Mouse (Mus musculus) layer of hippocampus, adult 8-10 months (tissue): ENCODE measurements around the gene Abhd8. TPM values are rescaled to one million over a fixed set of nuclear protein-coding genes. Genes with fewer than 3 reads are reported as not detected.
"Not testable (repeated sequence)": the region's sequence is repeated elsewhere in the genome, so short reads cannot be mapped to it uniquely, and the experiment has no call there.

ENCODE experiments used
- DNase-seq, 2 experiments: peaks; one replicate each; pipeline ENCODE4 v3.0.0; 2022; ENCODE audit warnings: low spot score in 2 of 2
- total RNA-seq, 4 experiments: library from RNA; stranded (reverse); gene quantifications; 2 replicates each; pipeline ENCODE4 v1.2.4; 2022

Abhd8 gene
- total RNA-seq, 4 experiments from 2014 or later: 200 to 255 (median 229) TPM

- no peak for DNase-seq
Measured at GRCm38 (mm10) chr8:71461152-71461840, 2.2 kb downstream of the Abhd8 start.

GRCm38 (mm10) chr8:71460716-71461115, 2.7 kb downstream of the Abhd8 start:
- DNase-seq: no peak

- DNase-seq: no peak
Measured at GRCm38 (mm10) chr8:71457659-71458270, 5.7 kb downstream of the Abhd8 start.

- no peak for DNase-seq
Measured at GRCm38 (mm10) chr8:71456906-71457305, 6.5 kb downstream of the Abhd8 start.

- no peak for DNase-seq
Measured at GRCm38 (mm10) chr8:71454668-71455067, 8.8 kb downstream of the Abhd8 start.

- DNase-seq: no peak
Measured at GRCm38 (mm10) chr8:71452669-71453068, 10.8 kb downstream of the Abhd8 start.

- DNase-seq: no peak
Measured at GRCm38 (mm10) chr8:71451777-71452176, 11.7 kb downstream of the Abhd8 start.

- DNase-seq: no peak
Measured at GRCm38 (mm10) chr8:71451337-71451736, 12.1 kb downstream of the Abhd8 start.

- DNase-seq: no peak
Measured at GRCm38 (mm10) chr8:71445096-71445495, 18.4 kb downstream of the Abhd8 start.

GRCm38 (mm10) chr8:71441404-71441803, 22.1 kb downstream of the Abhd8 start:
- DNase-seq: no peak

GRCm38 (mm10) chr8:71437041-71437440, 26.4 kb downstream of the Abhd8 start:
- DNase-seq: no peak

GRCm38 (mm10) chr8:71432935-71433334, 30.5 kb downstream of the Abhd8 start:
- DNase-seq: not testable (repeated sequence)

- no peak for DNase-seq
Measured at GRCm38 (mm10) chr8:71422121-71422520, 41.3 kb downstream of the Abhd8 start.

- no peak for DNase-seq
Measured at GRCm38 (mm10) chr8:71411535-71412273, 51.8 kb downstream of the Abhd8 start.

- DNase-seq: no peak
Measured at GRCm38 (mm10) chr8:71408231-71408630, 55.2 kb downstream of the Abhd8 start.

GRCm38 (mm10) chr8:71407441-71407840, 56.0 kb downstream of the Abhd8 start:
- no peak for DNase-seq

Other genes starting within 250 kb of the Abhd8 start
- 10 to 100 TPM; 32.0 to 43.6 (median 36.9) TPM for gene Myo9b, start 190.9 kb downstream of the Abhd8 start, total RNA-seq
- 10 to 100 TPM in 2 of 4 experiments, 1 to 10 TPM in 2; 9.2 to 13.0 (median 10.4) TPM for gene Haus8, start 190.7 kb downstream of the Abhd8 start, total RNA-seq
- gene Use1, start 96.8 kb downstream of the Abhd8 start, total RNA-seq: 100 to 1,000 TPM in 3 of 4 experiments, 10 to 100 TPM in 1; 98.8 to 130 (median 117) TPM
- gene Ocel1, start 92.4 kb downstream of the Abhd8 start, total RNA-seq: 10 to 100 TPM; 10.3 to 15.9 (median 14.1) TPM
- gene Nr2f6, start 81.7 kb downstream of the Abhd8 start, total RNA-seq: 10 to 100 TPM; 38.7 to 46.1 (median 41.2) TPM
- 1 to 10 TPM; 3.5 to 4.9 (median 4.1) TPM for gene Ushbp1, start 67.9 kb downstream of the Abhd8 start, total RNA-seq
- gene Babam1, start 66.8 kb downstream of the Abhd8 start, total RNA-seq: 100 to 1,000 TPM in 3 of 4 experiments, 10 to 100 TPM in 1; 95.9 to 110 (median 108) TPM
- under 1 TPM; 0.18 to 0.72 (median 0.27) TPM for gene Ankle1, start 57.6 kb downstream of the Abhd8 start, total RNA-seq
- 10 to 100 TPM; 38.6 to 47.2 (median 46.2) TPM for gene Mrpl34, start 1.3 kb upstream of the Abhd8 start, total RNA-seq
- 10 to 100 TPM; 74.9 to 82.2 (median 79.0) TPM for gene Dda1, start 5.5 kb upstream of the Abhd8 start, total RNA-seq
- 10 to 100 TPM; 48.4 to 55.9 (median 51.6) TPM for gene Ano8, start 22.3 kb upstream of the Abhd8 start, total RNA-seq
- gene Gtpbp3, start 24.4 kb upstream of the Abhd8 start, total RNA-seq: 10 to 100 TPM; 28.8 to 42.3 (median 32.5) TPM
- 1 to 10 TPM; 6.2 to 9.6 (median 7.4) TPM for gene Plvap, start 48.1 kb upstream of the Abhd8 start, total RNA-seq
- not detected for gene Ccdc194, start 62.1 kb upstream of the Abhd8 start, total RNA-seq
- 10 to 100 TPM in 2 of 4 experiments, 1 to 10 TPM in 2; 4.1 to 23.3 (median 8.6) TPM for gene Bst2, start 73.8 kb upstream of the Abhd8 start, total RNA-seq
- 10 to 100 TPM; 32.6 to 43.7 (median 36.8) TPM for gene Mvb12a, start 79.3 kb upstream of the Abhd8 start, total RNA-seq
- 1 to 10 TPM in 1 of 4 experiments, under 1 TPM in 3; 0.27 to 1.3 (median 0.54) TPM for gene Tmem221, start 95.2 kb upstream of the Abhd8 start, total RNA-seq
- gene Nxnl1, start 102.9 kb upstream of the Abhd8 start, total RNA-seq: under 1 TPM in 2 of 4 experiments, not detected in 2; 0.14 to 0.28 TPM
- gene Slc27a1, start 105.2 kb upstream of the Abhd8 start, total RNA-seq: 100 to 1,000 TPM; 107 to 130 (median 117) TPM
- gene Pgls, start 128.5 kb upstream of the Abhd8 start, total RNA-seq: 10 to 100 TPM; 29.1 to 38.5 (median 33.6) TPM
- gene Fam129c, start 134.0 kb upstream of the Abhd8 start, total RNA-seq: 1 to 10 TPM; 2.0 to 4.6 (median 3.5) TPM
- gene Colgalt1, start 147.3 kb upstream of the Abhd8 start, total RNA-seq: 10 to 100 TPM; 53.2 to 59.7 (median 53.8) TPM
- 100 to 1,000 TPM; 219 to 265 (median 239) TPM for gene Unc13a, start 208.1 kb upstream of the Abhd8 start, total RNA-seq
- gene Jak3, start 212.6 kb upstream of the Abhd8 start, total RNA-seq: 10 to 100 TPM in 1 of 4 experiments, 1 to 10 TPM in 3; 4.6 to 10.5 (median 7.9) TPM
- gene Insl3, start 225.6 kb upstream of the Abhd8 start, total RNA-seq: 1 to 10 TPM; 2.1 to 6.9 (median 2.6) TPM
- under 1 TPM; 0.47 to 0.93 (median 0.56) TPM for gene B3gnt3, start 238.1 kb upstream of the Abhd8 start, total RNA-seq